Mouse (Mus musculus) adrenal gland, postnatal 0 days (tissue): ENCODE results near the gene 4632433K11Rik. TPM values are rescaled to one million over a fixed set of nuclear protein-coding genes. Genes with fewer than 3 reads are reported as not detected.

Experiments
- polyA plus RNA-seq: library from polyadenylated mRNA; unstranded; fragments of >200 nt; fragmentation: Nextera tagmentation; extraction: Ambion mirVana; gene quantifications from 2 replicates; pipeline ENCODE4 v1.2.1, GENCODE M21; 2015

4632433K11Rik gene
- not detected in 2 replicates for polyA plus RNA-seq

GRCm38 (mm10) chr7:5033818-5034217 lies at the start of gene 4632433K11Rik:
TSS of gene 4632433K11Rik (plus strand) at chr7:5034118.

GRCm38 (mm10) chr7:4996003-4996895 lies 37.7 kb upstream of the 4632433K11Rik start, which contains the start of gene Zfp579:
TSS of gene Zfp579 (minus strand) at chr7:4996158.

GRCm38 (mm10) chr7:5014251-5015117 lies 19.4 kb upstream of the 4632433K11Rik start, which contains the start of the genes Zfp524 and Fiz1:
TSS of gene Zfp524 (plus strand) at chr7:5014415.
TSS of gene Fiz1 (minus strand) at chr7:5014697.

GRCm38 (mm10) chr7:5015118-5016001 lies 18.6 kb upstream of the 4632433K11Rik start, which contains the start of gene Gm44973:
TSS of gene Gm44973 (plus strand) at chr7:5015496.

GRCm38 (mm10) chr7:5020000-5020681 lies 13.8 kb upstream of the 4632433K11Rik start, which contains the start of the genes Zfp865 and Ccdc106:
TSS of gene Zfp865 (plus strand) at chr7:5020376.
TSS of gene Ccdc106 (plus strand) at chr7:5020553.

GRCm38 (mm10) chr7:5038109-5038732 lies 4.3 kb downstream of the 4632433K11Rik start, which contains the start of gene Zfp784:
TSS of gene Zfp784 (minus strand) at chr7:5038446.

GRCm38 (mm10) chr7:5051193-5052192 lies 17.6 kb downstream of the 4632433K11Rik start, which contains the start of gene Zfp580:
TSS of gene Zfp580 (plus strand) at chr7:5051538.

GRCm38 (mm10) chr7:5061774-5062359 lies 27.9 kb downstream of the 4632433K11Rik start, which contains the start of gene U2af2:
TSS of gene U2af2 (plus strand) at chr7:5062143.

GRCm38 (mm10) chr7:5080010-5080751 lies 46.3 kb downstream of the 4632433K11Rik start, which contains the start of gene Epn1:
TSS of gene Epn1 (plus strand) at chr7:5080235.

Other genes starting within 250 kb of the 4632433K11Rik start
- 12.5 and 21.8 TPM in 2 replicates for gene Tmem238, start 244.5 kb upstream of the 4632433K11Rik start, polyA plus RNA-seq
- 286 and 311 TPM in 2 replicates for gene Rpl28, start 241.2 kb upstream of the 4632433K11Rik start, polyA plus RNA-seq
- 144 and 154 TPM in 2 replicates for gene Ube2s, start 221.5 kb upstream of the 4632433K11Rik start, polyA plus RNA-seq
- gene Shisa7, start 189.4 kb upstream of the 4632433K11Rik start, polyA plus RNA-seq, result 0.61 and 1.1 TPM in 2 replicates
- 38.4 and 57.5 TPM in 2 replicates for gene Isoc2b, start 163.9 kb upstream of the 4632433K11Rik start, polyA plus RNA-seq
- gene Isoc2a, start 157.0 kb upstream of the 4632433K11Rik start, polyA plus RNA-seq, result 0.95 and 1.2 TPM in 2 replicates
- gene Gm36210, start 127.6 kb upstream of the 4632433K11Rik start, polyA plus RNA-seq, result 0.09 and 0.10 TPM in 2 replicates
- gene Zfp628, start 118.9 kb upstream of the 4632433K11Rik start, polyA plus RNA-seq, result 3.5 and 4.1 TPM in 2 replicates
- 6.9 and 7.6 TPM in 2 replicates for gene Nat14, start 112.1 kb upstream of the 4632433K11Rik start, polyA plus RNA-seq
- 3.6 and 3.7 TPM in 2 replicates for gene Ssc5d, start 108.3 kb upstream of the 4632433K11Rik start, polyA plus RNA-seq
- 0.19 TPM in 1 of 2 replicates, not detected in the other for gene Sbk2, start 69.7 kb upstream of the 4632433K11Rik start, polyA plus RNA-seq
- gene Sbk3, start 63.0 kb upstream of the 4632433K11Rik start, polyA plus RNA-seq, result 0.18 TPM in 1 of 2 replicates, not detected in the other
- gene Zfp579, start 38.0 kb upstream of the 4632433K11Rik start, polyA plus RNA-seq, result 20.7 and 21.3 TPM in 2 replicates
- 8.4 and 12.0 TPM in 2 replicates for gene Zfp524, start 19.7 kb upstream of the 4632433K11Rik start, polyA plus RNA-seq
- gene Fiz1, start 19.4 kb upstream of the 4632433K11Rik start, polyA plus RNA-seq, result 17.2 and 20.9 TPM in 2 replicates
- 2.2 and 3.8 TPM in 2 replicates for gene Gm44973, start 18.6 kb upstream of the 4632433K11Rik start, polyA plus RNA-seq
- 4.2 and 4.6 TPM in 2 replicates for gene Zfp865, start 13.7 kb upstream of the 4632433K11Rik start, polyA plus RNA-seq
- gene Ccdc106, start 13.6 kb upstream of the 4632433K11Rik start, polyA plus RNA-seq, result 6.2 and 11.3 TPM in 2 replicates
- gene Zfp784, start 4.3 kb downstream of the 4632433K11Rik start, polyA plus RNA-seq, result 3.7 and 4.9 TPM in 2 replicates
- gene Zfp580, start 17.4 kb downstream of the 4632433K11Rik start, polyA plus RNA-seq, result 27.7 and 36.3 TPM in 2 replicates
- 37.7 and 54.7 TPM in 2 replicates for gene U2af2, start 28.0 kb downstream of the 4632433K11Rik start, polyA plus RNA-seq
- gene Epn1, start 46.1 kb downstream of the 4632433K11Rik start, polyA plus RNA-seq, result 45.0 and 49.3 TPM in 2 replicates
- gene Rfpl4, start 82.8 kb downstream of the 4632433K11Rik start, polyA plus RNA-seq, result not detected in 2 replicates
- 1.4 and 1.7 TPM in 2 replicates for gene Rasl2-9, start 91.8 kb downstream of the 4632433K11Rik start, polyA plus RNA-seq
- not detected in 2 replicates for gene Vmn1r55, start 115.6 kb downstream of the 4632433K11Rik start, polyA plus RNA-seq
- gene Vmn1r56, start 162.6 kb downstream of the 4632433K11Rik start, polyA plus RNA-seq, result not detected in 2 replicates
- not detected in 2 replicates for gene Vmn1r57, start 184.4 kb downstream of the 4632433K11Rik start, polyA plus RNA-seq